Mouse (Mus musculus) adrenal gland, adult 8-10 months (tissue): Measurements from ENCODE around the gene 1600014C23Rik. TPM values are rescaled to one million over a fixed set of nuclear protein-coding genes. Genes with fewer than 3 reads are reported as not detected.

Experiments used
- DNase-seq: peaks from one replicate; pipeline ENCODE4 v3.0.0; 2022
- total RNA-seq, 4 experiments: library from RNA; stranded (reverse); gene quantifications; 2 replicates each; pipeline ENCODE4 v1.2.4; 2022

Gene 1600014C23Rik
- total RNA-seq = not detected

- DNase-seq = peak; percentile 30
Observed at GRCm38 (mm10) chr17:45733735-45734301, at the start of gene 1600014C23Rik. Gene 1600014C23Rik (minus strand): TSS chr17:45733844.

GRCm38 (mm10) chr17:45778446-45778845 lies 44.8 kb upstream of the 1600014C23Rik start:
- DNase-seq = no peak

- DNase-seq = no peak
Observed at GRCm38 (mm10) chr17:45777431-45777830, 43.8 kb upstream of the 1600014C23Rik start.

- no peak for DNase-seq
Observed at GRCm38 (mm10) chr17:45776185-45776584, 42.5 kb upstream of the 1600014C23Rik start.

GRCm38 (mm10) chr17:45775468-45775867 lies 41.8 kb upstream of the 1600014C23Rik start:
- DNase-seq = no peak

GRCm38 (mm10) chr17:45772566-45772965 lies 38.9 kb upstream of the 1600014C23Rik start:
- DNase-seq = no peak

GRCm38 (mm10) chr17:45772096-45772495 lies 38.5 kb upstream of the 1600014C23Rik start:
- DNase-seq = no peak

GRCm38 (mm10) chr17:45770441-45770840 lies 36.8 kb upstream of the 1600014C23Rik start:
- no peak for DNase-seq

- no peak for DNase-seq
Observed at GRCm38 (mm10) chr17:45769821-45770220, 36.2 kb upstream of the 1600014C23Rik start.

GRCm38 (mm10) chr17:45767536-45768146 lies 34.0 kb upstream of the 1600014C23Rik start:
- DNase-seq = no peak

- DNase-seq = peak; percentile 69
Observed at GRCm38 (mm10) chr17:45766735-45767535, 33.3 kb upstream of the 1600014C23Rik start.

- no peak for DNase-seq
Observed at GRCm38 (mm10) chr17:45765914-45766313, 32.3 kb upstream of the 1600014C23Rik start.

GRCm38 (mm10) chr17:45763188-45763587 lies 29.5 kb upstream of the 1600014C23Rik start:
- no peak for DNase-seq

GRCm38 (mm10) chr17:45761902-45762301 lies 28.3 kb upstream of the 1600014C23Rik start:
- DNase-seq = no peak

GRCm38 (mm10) chr17:45760965-45761645 lies 27.5 kb upstream of the 1600014C23Rik start:
- no peak for DNase-seq

- DNase-seq = no peak
Observed at GRCm38 (mm10) chr17:45759751-45760150, 26.1 kb upstream of the 1600014C23Rik start.

GRCm38 (mm10) chr17:45758808-45759207 lies 25.2 kb upstream of the 1600014C23Rik start:
- no peak for DNase-seq

GRCm38 (mm10) chr17:45757932-45758331 lies 24.3 kb upstream of the 1600014C23Rik start:
- DNase-seq = no peak

GRCm38 (mm10) chr17:45756831-45757230 lies 23.2 kb upstream of the 1600014C23Rik start:
- no peak for DNase-seq

- DNase-seq = no peak
Observed at GRCm38 (mm10) chr17:45756391-45756790, 22.7 kb upstream of the 1600014C23Rik start.

- DNase-seq = no peak
Observed at GRCm38 (mm10) chr17:45754186-45754862, 20.7 kb upstream of the 1600014C23Rik start.

- no peak for DNase-seq
Observed at GRCm38 (mm10) chr17:45752678-45753077, 19.0 kb upstream of the 1600014C23Rik start.
